Mouse (Mus musculus) telencephalon, adult 2 months (tissue): ENCODE measurements at regions not wholly inside any gene's neighbourhood (a gene's known extent, or its start where the extent isn't known, plus 50 kb on each side); places are given as distances from the start of the nearest gene placed in this dataset.

Experiments used
- DNase-seq: peaks from one replicate; pipeline ENCODE4 v3.0.0-alpha.2; 2011; ENCODE audit warnings: low read depth, low spot score

GRCm38 (mm10) chr17:62546286-62546685 is 334.8 kb downstream of the Efna5 start:
- DNase-seq = no peak

DNA sequence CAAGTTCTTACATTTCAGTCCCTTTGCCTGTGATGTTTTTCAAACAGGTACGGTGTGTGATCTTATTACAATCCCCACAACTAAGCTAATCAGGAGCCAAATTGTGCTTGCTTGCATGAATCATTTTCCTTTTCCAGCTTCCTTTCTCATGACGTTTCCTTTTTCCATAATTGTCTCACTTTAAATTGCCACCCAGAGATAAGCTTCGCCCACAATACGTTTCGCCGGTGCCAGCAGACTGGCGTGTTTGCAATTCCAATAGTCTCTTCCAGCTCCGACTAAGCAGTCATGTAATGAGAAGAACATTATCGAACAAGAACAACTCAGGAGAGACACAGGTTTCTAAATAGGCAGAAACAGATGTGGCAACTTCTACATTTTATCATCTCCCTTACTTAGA is 335.8 kb downstream of the Efna5 start:
- DNase-seq = peak; percentile 74

DNA sequence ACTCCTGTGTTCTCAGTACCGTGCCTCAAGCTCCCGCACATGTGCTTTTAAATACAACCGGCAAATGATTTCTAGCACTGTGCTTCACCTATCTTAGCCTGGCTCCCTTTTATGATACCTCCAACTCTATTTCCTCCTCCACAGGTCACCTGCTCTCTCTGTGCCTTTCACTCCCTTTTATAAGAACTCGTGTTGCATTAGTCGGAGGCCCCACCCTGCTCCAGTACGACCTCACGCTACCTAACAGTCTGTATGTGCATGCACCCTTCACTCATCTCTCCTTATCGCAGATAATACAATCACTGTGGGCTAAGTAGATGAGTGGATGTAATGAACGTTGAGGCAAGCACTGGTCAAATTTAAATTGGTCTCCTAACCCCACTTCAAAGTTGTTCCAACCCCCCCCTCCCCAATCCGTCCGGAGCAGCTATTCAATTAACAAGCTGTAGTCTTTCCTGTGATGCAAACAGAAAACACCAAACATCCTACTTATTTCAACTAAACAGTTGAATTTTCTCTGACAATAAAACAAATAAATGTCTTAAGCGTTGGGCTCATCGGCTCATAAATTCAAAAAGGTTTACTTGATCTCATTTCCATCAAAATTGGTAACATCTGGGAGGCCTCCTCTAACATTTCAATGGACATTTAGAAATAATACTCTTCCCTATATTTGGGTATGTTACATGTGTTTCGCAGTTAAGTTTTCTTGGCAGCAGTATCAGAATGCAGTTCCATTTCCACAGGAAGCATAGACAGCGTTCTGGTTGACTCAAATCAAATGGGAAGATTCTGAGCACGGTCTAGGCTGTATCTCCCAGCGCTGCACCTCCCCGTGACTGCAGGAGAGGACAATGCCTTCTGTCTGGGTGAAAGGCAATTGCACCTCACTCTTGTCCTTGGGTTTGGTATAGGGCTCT is 337.8 kb downstream of the Efna5 start:
- DNase-seq = no peak

DNA sequence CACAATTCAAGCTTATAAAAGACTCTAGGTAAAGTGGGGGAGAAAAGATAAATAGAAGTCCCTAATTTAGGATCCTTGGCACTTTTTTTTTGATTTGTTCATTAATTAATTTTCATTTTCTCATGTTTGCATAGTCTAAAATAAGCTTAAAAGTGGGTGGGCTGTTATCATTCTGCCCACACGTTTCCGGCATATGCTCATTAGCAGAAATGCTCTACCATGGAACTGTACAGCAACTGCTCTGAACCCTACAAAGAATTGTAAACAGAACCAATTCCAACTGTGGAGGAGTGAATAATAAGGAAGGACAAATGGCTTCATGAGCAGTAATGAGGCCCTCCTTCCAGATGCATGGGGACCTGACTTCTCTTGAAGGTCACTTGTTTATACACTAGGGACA is 351.2 kb downstream of the Efna5 start:
- DNase-seq = peak; percentile 17

DNA sequence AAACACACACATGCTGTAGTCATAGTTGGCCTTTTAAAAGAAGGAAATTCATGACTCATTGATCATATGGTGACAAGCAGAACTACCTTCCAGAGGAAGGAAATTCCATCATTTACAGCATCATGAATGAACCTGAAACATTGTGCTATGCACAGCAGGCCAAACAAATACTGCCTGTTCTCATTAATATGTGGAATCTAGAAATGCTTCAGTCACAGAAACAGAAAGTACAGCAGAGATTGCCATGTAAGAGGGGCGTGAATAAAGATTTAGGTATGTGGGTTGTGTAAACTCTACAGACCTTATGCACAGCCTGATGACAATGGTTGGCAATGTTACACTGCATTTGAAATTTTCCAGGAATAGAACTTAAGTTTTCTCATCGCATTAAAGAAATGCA is 353.6 kb downstream of the Efna5 start:
- DNase-seq = no peak

GRCm38 (mm10) chr17:62513635-62514034 is 367.5 kb downstream of the Efna5 start:
- no peak for DNase-seq

GRCm38 (mm10) chr17:62510184-62510583 is 370.9 kb downstream of the Efna5 start:
- DNase-seq = no peak

- DNase-seq = no peak
These were observed 373.2 kb downstream of the Efna5 start for GRCm38 (mm10) chr17:62507766-62508485.

GRCm38 (mm10) chr17:62504691-62505090 is 376.4 kb downstream of the Efna5 start:
- no peak for DNase-seq

GRCm38 (mm10) chr17:62470739-62471138 is 410.4 kb downstream of the Efna5 start:
- DNase-seq = peak; percentile 80

DNA sequence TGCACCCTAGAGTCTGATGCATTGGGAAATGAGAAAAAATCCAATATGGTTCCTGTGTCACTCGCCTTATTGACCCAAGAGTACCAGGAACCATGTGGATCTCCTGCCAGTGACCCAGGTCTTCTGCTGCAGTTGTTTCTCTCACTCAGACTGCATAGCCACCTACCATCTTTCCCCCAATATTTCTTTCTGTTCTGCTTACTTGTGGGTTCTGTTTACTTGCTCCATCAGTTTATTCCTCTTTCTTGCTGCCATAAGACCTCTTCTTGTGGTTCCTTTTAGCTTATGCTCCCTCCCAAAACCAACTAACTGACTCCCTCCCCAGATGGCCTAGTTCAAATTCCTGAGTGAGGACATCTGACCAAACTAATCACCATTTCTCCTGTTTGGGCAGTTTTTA is 411.8 kb downstream of the Efna5 start:
- no peak for DNase-seq

DNA sequence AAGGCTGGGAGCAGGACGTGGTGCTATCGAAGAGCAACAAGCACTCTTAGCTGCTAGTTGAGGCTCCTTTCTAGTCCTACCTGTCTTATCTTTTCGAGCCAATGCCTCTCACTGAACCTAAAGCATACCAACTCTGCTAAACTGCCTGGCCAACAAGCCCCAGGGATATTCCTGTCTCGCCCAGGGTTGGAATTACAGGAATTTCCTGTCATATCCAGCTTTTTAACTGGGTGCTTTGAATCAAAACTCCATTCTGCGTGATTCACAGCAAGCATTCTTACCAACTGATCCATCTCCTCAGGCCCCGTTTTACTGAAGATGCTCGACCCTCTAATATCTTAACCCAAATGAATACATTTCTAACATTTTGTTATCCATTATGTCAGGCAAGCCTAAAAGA is 412.3 kb downstream of the Efna5 start:
- no peak for DNase-seq

DNA sequence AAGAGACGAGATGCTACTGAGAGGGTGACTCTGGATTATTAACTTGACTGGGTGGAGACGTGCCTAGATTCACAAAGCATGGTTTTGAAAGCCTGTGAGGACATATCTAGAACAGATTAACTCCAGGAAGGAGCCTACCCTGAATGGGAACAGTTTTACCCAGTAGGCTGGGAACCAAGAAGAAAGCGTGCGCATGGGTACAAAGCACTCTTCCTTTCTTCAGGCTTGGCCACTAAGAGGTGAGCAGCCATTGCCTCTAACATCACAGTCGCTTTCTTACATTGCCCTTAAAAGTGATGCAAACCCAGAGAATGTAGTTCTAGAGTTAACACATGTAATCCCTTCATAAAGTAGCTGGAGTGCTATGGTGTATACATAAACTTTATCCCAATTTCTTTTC is 414.0 kb downstream of the Efna5 start:
- DNase-seq = no peak

DNA sequence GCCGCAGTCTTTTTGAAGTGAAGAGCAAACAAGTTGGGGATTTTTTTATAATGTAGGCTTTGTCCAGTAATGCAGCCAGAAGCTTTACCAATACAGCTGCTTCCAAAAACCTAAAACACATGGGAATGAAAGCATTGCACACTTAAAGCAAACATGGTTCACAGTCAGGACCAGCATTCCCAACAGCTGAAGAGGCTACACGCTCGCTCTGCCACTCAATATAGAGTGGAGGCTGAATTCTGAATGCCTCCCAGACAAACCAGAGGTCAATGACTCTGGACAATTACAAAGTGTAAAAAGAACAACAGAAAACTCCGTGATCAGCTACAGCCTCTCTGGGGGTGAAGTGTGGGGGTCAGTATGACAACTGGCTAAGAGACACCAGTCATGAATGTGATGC is 416.1 kb downstream of the Efna5 start:
- DNase-seq = no peak

DNA sequence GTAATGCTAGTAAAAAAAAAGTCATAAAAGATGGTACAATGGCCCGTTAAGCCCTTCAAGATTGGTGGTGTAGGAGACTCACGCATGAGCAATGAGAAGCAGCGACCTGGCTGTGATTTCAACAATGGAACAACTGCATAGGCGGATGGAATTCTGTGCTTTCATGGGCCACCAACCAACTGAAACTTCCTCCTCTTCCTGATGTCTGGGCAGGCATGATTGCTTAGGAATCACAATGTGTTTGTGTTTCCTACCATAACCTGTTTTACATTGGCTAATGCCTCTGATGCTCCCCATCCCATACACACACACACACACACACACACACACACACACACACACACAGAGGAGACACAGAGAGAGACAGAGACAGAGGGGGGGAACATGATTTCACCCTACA is 416.9 kb downstream of the Efna5 start:
- DNase-seq = no peak

GRCm38 (mm10) chr17:62461304-62462245 is 419.5 kb downstream of the Efna5 start:
- peak; percentile 22 for DNase-seq

- no peak for DNase-seq
These were observed 422.2 kb downstream of the Efna5 start for GRCm38 (mm10) chr17:62458964-62459363.

DNA sequence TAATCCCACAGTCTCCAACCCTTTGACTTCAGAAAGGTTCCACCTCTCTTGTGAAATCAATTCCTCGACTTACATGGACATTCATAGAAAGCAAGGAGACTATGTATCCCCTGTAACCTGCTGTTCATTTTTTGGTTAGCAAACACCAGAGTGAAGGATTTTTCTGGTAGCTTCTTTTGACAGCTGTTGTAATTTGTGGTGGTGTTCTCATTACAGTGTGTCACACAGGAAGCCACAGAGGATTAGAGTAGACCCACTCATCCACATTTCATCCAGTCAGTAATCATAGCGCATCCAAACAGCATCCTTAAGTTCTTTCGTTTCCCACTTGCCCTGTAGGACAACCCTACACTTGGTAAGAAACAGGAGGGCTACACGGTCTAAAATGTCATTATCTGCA is 443.1 kb downstream of the Efna5 start:
- DNase-seq = no peak

DNA sequence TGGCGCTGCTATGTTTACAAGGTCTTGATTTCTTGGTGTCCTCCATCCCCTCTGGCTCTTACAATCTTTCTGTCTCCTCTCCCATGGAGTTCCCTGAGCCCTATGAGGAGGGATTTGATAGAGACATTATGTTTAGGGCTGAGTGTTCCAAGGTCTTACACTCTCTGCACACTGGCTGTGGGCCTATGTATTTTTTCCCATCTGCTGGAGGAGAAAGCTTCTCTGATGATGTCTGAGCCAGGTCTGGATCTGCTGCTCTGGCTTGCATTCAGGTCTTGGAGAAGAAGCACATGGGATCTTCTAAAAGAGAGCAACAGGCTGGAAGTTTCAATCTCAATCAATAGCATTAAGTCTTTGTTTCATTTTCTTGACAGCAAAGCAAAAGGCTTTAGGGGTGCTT is 445.1 kb downstream of the Efna5 start:
- no peak for DNase-seq

DNA sequence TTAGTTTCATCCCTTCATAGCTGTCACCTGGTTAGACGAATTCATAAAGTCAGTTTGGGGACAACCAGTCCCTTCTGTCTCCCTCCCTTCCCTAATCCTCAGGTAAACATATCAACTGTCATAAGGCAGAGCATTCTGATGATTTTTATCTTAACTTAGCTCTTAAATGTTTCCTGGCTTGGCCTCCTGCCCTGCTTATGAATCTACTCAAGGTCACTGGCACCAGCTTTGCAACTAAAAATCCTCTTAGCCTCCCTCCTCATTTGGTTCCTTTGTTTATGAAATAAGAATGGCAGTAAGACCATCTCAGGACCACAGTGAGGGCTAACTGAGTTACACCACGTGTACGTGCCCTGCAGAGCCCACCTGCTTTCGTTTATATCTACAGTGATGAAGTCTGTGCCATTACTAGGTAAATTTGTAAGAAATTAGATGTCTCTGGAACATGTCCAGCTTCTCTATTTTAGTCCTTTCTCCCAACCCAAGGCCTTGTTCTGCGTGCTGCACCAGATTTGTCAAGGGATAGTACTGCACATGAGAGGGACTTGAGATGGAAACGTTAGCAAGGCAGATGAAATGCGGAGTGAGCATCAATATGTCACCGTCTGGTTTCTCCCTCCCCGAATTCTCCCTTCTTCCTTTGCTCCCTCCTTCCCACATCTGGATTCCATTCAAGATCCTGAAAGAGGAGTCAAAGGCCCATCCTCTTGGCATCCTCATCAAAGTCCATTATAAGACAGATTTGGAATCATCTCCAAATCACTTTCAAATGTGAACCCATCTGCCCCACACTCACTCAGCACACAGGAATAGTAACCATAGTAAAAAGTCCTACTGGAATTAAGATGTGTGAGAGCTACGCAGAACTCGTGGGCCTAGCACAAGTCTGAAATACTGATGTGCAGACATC is 457.4 kb downstream of the Efna5 start:
- DNase-seq = no peak

DNA sequence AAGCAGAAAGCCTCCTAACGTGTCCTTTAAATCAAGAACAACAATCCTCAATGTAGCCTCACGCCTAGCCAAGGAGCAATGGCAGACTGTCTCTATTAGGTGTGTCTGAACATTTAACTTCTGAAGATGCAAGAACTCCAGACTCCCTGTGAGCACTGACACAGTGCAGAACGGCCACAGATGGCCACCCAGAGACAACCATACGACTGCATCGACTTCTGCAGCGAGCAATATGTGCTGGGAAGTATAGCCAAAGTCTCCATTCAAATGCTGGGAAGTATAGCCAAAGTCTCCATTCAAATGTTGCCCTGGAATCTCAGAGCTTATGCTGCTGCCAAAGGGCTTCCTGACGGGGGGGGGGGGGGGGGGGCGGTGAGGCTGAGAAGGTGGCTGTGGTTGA is 463.5 kb downstream of the Efna5 start:
- DNase-seq = no peak
